Mouse (Mus musculus): ENCODE results near the gene Tmub2.

DNA sequence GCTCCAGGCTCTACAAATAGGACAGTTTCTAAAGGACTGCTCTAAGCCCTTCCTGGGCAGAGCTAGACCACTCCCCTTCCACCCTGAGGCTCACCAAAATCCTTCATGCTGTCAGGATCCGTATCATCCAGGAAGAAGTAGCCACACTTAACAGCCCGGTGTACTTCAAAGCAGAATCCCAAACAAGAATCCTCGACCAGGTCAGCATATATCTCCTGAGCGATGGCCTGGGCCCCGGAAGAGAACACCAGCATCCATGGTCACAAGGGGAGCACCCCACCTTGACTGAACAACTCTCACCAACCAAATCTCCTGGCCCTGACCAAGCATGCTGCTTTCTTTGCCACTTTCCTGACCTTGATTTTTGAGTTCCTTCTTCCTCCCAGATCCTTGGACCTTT lies 9.7 kb downstream of the Tmub2 start:
- no peak for TF ChIP-seq TAL1 (IDR thresholded peaks at IDR 0.05; ENCODE audit: low read length)
- no peak for TF ChIP-seq GATA1 (IDR thresholded peaks at IDR 0.05; ENCODE audit: low read length)

All from erythroblast, embryonic 14.5 days (primary cell).